Mouse (Mus musculus): ENCODE data around the gene Lhfp.

DNA sequence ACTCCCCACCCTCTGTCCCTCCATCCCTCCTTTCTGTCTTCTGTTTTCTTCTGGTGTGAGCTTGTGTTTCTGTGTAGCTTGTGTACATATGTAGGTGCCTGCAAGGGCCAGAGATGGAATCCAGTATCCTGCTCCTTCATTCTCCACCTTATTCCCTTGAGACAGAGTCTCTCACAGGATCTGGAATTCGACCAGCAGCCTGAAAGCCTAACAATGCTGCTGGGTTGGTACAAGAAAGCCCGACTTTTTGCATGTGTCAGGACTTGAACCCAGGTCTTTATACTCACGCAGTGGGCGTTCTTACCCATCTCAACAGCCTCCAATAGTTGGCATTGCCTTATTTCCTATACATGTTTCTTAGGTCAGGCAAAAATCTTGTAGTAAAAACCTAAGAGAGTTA is 4.4 kb downstream of the Lhfp start:
- TF ChIP-seq CTCF (IDR thresholded peaks at IDR 0.05; ENCODE audit: low read depth), result no peak
- no peak for TF ChIP-seq EP300 (IDR thresholded peaks at IDR 0.05; ENCODE audit: low read depth)
